Mouse (Mus musculus): ENCODE measurements around the gene Mast4.

- TF ChIP-seq CTCF (IDR thresholded peaks at IDR 0.05; ENCODE audit: control insufficient read depth, insufficient read depth, insufficient read length) (no peak), MAX (IDR thresholded peaks at IDR 0.05) (no peak), USF1 (IDR thresholded peaks at IDR 0.05; ENCODE audit: low read depth) (no peak), CEBPB (IDR thresholded peaks at IDR 0.05; ENCODE audit: low read depth) (no peak)
Measured at GRCm38 (mm10) chr13:103195847-103196246, 138.4 kb downstream of the Mast4 start.

All from C2C12 (cell line).